Mouse (Mus musculus) adrenal gland, postnatal 14 days (tissue): ENCODE data around the gene Opcml. TPM values are rescaled to one million over a fixed set of nuclear protein-coding genes. Genes with fewer than 3 reads are reported as not detected.
A peak's percentile ranks its signal among the peaks of the same experiment; 100 is the strongest.

Experiments
- DNase-seq: peaks from one replicate; pipeline ENCODE4 v3.0.0; 2021; ENCODE audit warnings: mixed read lengths
- total RNA-seq: library from RNA; stranded (reverse); gene quantifications from 2 replicates; pipeline ENCODE4 v1.2.3, GENCODE M21; 2021

The Opcml gene
- total RNA-seq, 1 experiment from 2014 or later: 1.4 TPM

DNA sequence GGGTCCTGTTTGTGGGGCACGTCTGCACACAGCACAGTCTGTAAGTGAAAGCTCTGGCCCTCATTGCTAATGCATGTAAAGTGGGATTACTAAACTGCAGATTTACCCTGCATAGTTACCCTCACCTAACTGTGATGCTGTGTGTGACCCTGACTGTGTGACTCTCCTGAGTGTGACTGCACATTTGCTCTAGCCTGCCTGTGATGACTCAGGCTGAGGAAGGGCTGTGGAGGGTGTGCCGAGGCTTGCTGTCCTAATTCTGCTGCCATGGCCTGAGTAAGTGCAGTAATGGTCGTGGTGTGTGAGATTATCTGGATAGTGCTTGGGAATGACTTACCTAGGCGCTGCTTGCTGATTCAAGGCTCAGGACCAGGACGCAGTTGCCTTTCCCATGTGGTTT, 52.2 kb downstream of the Opcml start:
- DNase-seq: peak; percentile 27

DNA sequence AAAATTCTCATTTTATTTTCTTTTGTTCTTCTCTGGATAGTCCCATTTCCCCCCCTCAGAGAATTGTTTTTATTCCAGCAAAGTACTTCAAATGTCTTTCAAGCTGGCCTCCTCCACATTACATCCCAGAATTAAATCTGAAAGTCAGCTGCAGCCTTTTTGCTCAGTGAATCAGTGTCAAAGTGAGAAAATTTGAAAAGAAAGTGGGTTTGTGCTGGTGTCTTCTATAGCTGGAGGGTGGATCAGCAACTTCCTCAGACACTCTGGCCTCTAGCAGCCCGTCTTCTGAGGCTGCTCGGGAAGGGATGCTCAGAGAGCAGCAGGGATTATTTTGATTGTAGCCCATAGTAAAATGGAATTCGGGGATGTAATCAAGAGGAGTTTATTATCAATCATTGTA, 81.0 kb downstream of the Opcml start:
- DNase-seq: no peak

DNA sequence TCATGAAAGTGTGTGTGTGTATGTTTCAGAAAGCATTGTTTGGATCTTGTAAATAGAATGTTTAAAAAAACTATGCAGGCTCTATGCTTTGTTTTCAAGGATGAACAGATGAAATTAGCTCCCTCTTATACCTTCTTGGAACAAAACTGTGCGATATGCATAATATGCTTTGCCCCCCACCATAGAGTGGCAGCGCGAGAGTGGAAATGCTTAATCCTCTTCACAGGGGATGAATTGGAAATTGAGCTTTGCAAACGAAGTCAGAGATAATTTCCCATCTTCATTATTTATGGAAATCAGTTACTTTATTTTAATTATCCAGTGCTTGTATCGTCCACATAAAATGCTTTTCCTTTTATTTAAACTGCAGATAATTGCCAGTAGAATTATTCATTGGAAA, 99.1 kb downstream of the Opcml start:
- DNase-seq: no peak

DNA sequence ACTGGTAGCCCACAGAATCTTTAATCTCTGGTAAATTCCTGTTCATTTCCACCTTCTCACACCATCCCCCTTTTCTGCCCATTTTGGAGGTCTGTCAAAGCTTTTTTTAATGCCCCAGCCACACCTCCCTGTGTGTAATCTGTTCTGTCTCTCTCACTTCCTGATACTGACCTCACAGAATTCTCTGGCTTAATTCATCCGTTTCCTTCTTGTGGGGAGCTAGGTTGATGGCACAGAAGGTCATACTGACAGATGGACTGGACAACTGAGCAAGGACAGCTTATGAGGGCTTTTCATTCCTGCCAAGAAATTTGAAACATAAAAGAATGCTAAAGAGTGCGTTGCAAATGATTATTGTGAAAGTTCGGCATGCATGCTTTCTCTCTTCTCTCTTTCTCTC, 126.7 kb downstream of the Opcml start:
- no peak for DNase-seq

DNA sequence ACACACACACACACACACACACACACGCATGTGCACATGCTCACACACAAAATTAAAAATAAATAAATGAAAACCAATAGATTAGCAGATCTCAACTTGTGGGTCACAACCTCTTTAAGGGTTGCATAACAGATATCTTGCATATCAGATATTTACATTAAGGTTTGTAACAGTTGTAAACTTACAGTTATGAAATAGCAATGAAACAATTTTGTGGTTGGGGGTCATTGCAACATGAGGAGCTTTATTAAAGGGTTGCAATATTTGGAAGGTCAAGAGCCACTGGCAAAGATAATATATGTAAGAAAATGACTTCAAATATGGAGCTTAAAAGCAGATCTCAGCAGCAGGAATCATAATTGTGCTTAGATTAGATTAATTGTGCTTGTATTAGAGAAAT, 132.9 kb downstream of the Opcml start:
- no peak for DNase-seq

DNA sequence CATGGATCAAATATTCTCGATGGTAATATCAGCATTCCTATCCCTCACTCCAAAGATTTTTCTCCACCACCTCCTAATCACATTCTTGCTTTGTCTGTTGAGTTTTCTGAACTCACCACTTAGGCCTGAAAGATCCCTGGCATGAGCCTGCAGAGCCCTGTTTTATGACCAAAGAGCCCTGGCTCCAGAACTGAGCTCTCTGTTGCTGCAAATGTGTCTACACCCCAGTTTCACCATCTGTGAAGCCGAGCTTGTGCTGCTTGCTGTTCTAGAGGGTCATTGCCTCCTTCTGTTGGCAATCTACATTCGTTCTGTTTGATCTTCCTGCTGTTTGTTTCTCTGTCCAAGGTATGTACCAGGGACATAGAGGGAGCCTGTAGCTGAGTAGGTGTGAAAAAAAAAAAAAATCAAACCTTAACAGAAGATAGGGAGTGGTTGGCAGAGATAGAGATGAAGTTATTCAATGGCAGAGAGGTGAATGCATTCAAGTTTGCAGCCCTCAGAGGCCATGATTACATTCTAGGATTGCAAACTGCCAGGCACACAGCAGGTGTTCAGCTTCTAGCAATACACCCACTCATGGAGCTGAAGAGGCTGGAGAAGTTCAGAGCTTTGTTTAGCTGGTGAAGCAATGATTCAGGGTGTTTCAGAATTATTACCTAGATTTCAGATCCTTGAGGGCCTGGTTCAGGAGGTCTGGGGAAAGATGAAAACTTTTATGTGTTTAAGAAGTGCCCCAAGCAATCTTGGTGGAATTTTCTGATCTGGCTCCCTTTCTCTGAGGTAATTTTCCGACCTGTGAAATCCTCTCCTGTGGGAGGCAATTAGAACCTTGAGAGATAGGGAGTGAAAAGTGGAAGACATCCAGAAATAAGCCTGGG, 133.6 kb downstream of the Opcml start:
- DNase-seq: no peak

DNA sequence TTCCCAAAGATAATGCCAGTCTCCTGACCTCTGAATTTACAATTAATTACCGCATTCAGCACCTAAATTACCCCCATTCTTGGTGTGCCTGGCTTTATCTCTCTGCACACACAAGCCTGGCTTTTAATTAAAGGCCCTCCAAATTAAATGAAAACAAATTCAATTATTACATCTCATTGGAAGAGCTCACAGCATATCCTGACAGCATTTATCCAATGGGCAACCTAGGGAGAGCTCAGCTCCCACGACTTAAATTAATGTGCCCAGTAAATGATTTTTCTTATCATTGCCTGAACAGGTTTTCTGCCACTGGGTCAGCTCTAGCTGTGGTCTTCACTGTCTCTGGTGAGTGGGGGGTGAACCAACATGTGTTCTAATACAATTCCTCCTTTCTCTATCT, 135.1 kb downstream of the Opcml start:
- DNase-seq: no peak

DNA sequence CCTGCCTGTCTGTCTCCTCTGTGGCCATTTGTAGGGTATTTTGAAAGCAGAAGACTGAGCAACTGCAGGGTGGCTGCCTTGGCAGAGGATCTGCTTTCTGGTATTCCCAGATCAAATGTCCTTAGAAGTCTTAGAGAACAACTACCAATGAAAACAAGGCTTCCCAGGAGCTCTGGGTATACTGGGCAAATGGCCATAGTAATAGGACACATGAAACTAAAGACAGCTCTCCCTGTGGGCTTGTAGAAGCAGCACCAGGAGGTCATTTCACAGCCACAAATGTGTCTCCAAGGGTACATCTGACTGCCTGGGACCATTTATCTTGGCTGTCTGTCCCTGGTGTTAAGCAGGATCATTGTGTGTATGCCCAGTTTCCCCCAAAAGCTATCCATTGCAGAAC, 146.7 kb downstream of the Opcml start:
- DNase-seq: no peak

DNA sequence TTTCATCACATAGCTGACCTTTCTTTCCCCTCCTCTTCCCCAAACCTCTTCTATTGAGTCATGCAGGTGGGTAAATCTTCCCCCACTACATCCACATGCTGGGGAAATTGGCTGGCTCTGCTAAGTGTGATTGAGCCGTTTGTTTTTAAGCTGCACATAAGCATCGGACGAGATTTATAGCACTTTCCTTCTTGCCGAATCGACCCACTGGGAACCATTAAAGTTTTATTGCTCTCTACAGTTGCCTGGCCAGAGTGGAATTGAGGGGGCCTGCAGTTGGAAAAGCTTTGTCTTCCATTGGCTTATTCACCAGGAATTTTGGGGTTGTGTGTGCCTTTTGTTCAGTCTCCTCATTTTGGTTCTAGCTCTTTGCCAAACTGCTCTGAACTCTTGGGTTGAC, 147.1 kb downstream of the Opcml start:
- no peak for DNase-seq

DNA sequence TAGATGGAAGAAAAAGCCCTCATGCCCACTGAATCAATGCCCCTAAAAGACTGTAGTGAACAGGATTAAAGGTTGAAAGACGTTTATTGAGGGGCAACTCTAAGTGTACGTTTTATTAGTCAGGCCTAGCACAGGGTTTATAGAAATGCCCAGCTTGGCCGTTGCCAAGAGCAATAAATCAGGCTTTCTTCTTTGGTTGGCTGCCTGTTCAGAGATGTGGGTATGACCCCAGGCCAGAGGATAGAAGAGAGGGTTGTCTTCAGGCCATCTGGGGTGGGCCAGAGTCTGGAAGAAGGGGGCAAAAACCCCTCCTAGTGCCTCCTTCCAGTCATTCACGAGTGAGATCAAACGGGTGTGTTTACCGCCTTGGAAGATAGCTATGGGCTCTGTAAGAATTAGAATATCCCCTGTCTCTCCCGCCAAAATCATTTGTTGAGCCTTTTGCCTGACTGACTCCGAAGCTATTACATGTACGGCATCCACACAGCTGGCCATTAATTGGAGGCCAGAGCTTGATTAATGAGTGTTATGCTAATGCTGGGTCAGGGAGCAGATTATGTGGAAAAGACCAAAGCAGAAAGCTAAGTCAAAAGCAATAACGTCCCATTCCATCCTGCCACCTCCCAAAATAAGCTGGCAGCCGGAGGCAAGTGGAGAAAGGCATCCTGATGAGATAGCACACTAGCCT, 154.9 kb downstream of the Opcml start:
- DNase-seq: no peak

DNA sequence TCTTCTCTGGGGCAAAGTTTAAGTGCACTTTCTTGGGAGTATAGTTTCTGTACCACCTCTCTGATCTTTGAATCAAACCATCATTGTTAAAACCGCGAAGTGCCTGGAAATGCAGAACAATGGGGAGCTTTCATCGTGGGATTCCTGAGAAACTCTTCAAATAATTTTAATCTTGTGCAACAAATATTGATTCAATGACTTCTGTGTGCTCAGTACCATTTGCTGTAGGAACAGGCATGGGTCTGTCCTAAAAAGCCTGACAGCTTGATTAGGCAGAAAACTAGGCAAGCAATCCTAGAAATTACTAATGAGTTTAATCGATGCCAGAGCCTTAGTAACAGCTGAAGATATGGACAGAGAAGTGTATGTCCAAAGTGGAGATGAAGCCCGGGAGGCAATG, 160.5 kb downstream of the Opcml start:
- DNase-seq: no peak

DNA sequence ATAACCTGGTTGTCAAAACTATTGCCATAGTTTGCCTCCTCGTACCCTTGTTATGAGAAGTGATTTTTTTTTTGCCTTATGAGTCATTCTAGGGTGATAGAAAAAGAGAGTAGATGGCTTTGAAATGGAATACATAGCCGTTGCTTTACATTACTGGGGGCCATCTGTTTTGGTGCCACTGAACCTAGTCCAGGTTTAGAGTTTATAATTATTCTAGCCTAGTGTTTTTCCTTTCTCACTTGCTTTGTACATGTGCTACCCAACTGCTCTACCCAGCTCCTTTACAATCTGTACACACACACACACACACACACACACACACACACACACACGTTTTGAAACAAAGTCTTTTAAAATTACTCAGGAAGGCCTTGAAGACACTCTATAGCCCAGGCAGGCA, 171.1 kb downstream of the Opcml start:
- DNase-seq: no peak

DNA sequence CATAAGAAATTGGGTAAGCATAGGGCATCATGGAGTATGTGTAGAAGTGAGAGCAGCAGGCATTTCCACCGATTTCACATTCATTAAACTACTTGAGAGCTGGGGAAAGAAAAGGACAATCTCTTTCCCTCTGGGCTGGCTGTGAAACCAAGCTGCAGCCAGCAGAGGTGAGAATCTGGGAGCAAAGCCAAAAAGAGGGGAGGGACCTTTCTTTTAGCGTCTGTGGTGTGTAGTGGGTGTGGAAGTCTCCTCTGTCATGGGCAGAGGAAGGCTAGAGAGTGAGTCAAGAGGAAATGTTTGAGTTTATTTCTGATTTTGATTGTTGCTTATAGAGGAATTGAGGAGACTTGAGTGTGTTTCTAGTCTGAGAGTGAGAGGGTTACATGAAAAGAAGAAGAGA, 172.8 kb downstream of the Opcml start:
- DNase-seq: no peak

DNA sequence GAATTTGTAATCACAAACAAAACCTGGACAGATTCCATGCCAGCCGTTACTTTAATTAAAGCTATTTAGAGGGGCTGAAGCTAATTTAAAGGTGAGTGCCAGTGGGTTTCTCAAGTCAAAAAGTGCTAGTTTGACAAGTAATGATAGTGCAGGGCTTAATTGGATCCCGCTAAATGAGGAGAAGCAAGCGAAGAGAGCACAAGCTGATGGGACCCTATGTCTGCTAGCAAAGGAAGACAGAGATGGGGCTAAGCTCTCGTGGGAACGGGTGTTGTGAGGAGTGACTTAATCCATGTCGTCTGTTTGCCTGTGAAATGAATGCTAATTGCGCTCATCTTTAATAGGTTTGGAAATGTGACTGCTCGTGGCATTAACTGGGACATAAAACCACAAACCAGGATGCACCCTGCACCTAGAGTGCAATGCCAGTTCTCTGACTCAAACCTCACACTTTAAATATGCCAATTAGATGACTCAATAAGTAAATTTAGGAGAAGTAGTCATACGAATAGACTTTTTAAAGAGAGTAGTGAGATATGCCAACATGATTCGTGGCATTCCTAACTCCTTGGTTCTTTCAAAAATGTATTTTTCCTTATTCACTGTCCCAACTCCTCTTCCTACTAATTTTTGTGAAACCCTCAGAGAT, 174.5 kb downstream of the Opcml start:
- no peak for DNase-seq

DNA sequence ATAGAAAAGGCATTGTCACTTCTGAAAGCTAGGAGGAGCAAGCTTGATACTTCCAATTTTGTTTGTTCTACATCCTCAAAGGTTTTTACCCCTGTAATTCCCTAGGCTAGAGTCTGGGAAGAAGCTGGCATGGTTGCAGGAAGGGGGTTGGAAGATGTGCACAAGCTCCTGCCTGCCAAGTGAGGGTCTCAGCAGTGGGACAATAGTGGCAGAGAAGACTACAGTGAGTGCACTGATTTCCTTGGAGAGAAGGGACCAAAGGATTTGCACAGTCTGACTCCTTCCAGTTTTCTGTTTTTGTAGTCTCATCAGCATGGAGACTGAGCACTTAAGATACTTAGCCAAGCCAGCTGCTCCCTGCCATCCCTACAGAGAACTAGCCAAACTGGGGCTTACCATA, 177.7 kb downstream of the Opcml start:
- DNase-seq: no peak

DNA sequence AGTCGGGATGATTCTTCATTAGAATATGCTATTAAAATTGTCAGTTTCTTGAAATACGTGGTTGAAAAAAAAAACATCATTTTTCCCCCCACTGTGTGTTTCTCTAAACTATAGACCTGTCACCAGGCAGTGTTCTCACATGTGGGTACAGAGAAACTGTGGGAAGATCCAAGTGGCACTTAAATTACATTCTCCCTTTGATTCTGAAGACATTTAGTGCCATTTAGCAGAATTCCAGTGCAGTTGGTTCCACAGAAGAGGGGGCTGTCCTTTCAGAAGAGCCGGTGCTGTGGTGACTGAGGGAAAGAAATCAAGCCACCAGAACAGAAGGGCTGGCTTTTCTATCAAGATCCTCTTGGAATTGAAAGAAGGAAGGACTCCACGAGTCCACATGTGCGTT, 181.7 kb downstream of the Opcml start:
- DNase-seq: no peak

DNA sequence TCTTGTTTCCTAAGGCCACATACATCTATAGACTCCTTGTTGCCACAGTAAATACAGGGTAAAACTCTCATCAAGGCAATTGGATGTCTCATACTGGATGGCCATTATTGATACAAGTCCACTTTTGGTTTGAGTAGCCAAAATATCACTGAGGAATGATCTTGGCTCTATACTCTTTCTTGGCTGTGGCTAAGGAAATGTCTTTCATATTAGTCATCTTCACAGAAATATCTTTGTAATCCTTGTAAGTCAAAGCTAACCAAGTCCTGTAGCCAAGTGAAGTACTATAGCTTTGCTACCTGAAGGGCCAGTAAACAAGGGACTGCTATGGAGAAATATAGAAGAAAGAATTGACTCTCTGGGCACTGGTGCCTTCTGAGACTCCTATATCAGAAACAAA, 192.0 kb downstream of the Opcml start:
- no peak for DNase-seq

DNA sequence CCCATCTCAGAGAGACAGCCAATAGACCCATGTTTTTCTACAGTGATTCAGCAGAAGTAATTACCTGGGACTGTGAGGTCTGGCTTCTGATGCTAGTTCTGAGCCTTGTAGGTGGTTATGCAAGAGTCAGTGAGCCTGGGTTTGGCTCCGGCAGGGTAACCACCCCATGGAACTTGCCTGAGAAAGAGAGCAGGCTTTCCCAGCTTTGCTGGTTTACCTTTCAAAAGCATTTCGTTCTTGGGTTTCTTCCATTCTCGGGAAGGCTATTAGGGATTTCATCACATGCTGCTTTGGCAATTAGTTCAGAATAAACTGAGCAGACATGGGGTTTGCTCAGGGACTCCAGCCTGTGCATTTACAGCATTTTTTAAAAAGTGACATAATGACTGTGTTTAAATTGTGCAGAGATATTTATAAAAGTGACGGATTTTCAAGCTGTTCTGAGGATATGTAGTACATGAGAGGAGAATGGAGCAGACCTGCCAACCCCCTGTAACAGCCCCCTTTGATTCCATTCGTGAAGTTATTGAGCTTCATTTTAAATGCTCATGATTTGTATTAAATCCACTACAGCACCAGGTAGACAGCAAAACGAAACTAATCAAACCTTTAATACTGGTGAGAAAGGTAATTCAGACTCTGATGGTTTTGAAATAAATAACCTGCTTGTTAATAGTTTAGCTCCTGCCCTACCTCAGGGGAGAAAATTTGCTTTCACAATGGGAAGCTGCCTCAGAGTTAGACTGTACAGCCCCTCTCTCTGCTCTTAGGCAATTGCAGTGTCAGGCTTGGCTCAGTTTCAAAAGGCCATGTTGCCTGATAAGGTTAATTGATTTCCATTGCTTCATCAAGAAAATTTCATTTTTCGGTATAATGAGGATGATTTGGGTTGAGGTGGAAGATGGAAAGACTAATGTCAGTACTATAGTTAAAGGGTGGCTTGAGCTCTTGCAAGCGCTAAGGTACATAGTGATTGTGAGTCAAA, 196.3 kb downstream of the Opcml start:
- DNase-seq: no peak

DNA sequence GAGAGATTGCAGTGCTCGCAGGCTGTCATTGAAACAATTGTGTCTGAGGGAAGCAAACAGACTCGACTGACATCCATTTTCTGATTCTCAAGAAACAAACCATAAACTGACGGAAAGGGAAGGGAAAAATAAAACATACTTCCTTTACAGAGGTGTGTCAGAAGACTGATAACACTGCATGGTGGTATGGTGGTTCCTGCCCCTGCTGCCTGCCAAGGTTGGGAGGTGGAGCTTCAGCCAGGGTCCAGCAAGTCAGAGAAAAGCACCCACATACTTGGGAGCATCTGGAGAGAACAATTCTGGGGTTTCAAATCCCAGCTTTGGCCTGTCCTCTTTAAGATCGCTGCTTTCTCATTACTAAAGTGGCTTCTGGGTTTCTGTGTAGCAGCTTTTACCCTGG, 201.0 kb downstream of the Opcml start:
- DNase-seq: no peak

DNA sequence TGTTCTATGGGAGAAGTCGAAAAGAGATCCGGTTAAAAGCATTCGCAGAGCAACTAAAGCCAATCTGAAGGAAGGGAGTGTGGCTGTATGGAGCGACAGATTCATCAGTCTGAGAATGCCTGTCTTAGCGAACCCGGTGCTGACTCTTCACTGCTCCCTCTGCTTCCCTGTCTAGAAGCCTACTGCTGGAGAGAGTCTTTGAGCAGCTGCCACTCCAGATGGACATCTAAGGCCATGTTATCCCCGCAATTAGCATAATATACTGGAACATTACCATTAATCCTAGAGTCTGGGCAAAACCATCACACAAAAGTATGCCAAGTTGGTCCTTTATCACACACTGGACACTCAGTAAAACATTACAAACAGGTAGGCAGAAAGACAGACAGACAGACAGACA, 206.0 kb downstream of the Opcml start:
- DNase-seq: no peak

DNA sequence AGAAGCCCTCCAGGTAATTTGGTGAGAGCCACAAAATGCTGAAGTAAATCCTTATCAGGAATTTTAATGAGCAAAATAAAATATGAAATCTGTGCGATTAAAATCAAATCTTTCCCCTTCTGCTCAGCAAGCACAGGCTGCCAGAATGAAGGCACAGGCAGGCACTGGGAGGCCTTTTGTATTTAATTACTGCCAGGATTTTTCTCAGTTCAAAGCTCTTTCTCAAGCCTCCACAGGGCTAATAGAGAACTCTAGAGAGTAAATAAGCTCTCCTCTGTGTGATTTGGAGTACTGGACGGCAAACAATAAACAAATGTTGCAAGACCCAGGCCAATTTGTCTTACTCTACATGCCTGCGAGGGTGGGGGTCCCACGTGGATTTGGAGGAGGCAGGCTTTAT, 208.2 kb downstream of the Opcml start:
- no peak for DNase-seq

DNA sequence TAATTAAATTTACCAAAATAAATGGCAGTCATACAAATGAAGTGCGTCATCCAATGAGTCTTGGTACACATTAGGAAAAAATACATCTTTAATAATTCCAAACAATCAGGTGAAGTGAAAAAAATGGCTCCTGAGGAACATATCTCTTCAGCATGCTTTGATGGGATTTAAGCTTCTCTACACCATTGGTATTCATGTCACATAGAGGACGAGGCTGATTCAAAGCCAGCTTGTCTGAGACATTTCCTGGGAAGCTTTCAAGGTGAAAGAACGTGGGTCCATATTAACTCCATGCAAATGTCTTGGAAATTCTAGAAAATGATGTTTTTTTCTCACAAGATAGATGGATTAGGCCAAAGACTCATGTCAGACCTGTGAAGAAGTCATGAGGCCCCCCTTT, 212.6 kb downstream of the Opcml start:
- no peak for DNase-seq
